Mouse (Mus musculus): Measurements from ENCODE around the gene Ptger1. TPM values are rescaled to one million over a fixed set of nuclear protein-coding genes. Genes with fewer than 3 reads are reported as not detected.

Ptger1 gene
- polyA plus RNA-seq, 1 experiment from 2014 or later: 0.34 TPM

Other genes with a start within 250 kb of the Ptger1 start
- 166 and 168 TPM in 2 replicates for gene Scoc, start 208.3 kb upstream of the Ptger1 start, polyA plus RNA-seq (2014; fragmentation: Nextera tagmentation; extraction: Ambion mirVana)
- not detected in 2 replicates for gene Olfr370, start 130.9 kb upstream of the Ptger1 start, polyA plus RNA-seq (2014; fragmentation: Nextera tagmentation; extraction: Ambion mirVana)
- gene Ndufb7, start 100.0 kb upstream of the Ptger1 start, polyA plus RNA-seq (2014; fragmentation: Nextera tagmentation; extraction: Ambion mirVana): 326 and 331 TPM in 2 replicates
- gene Tecr, start 58.7 kb upstream of the Ptger1 start, polyA plus RNA-seq (2014; fragmentation: Nextera tagmentation; extraction: Ambion mirVana): 734 and 760 TPM in 2 replicates
- 64.9 and 68.9 TPM in 2 replicates for gene Dnajb1, start 58.5 kb upstream of the Ptger1 start, polyA plus RNA-seq (2014; fragmentation: Nextera tagmentation; extraction: Ambion mirVana)
- gene Gipc1, start 14.0 kb upstream of the Ptger1 start, polyA plus RNA-seq (2014; fragmentation: Nextera tagmentation; extraction: Ambion mirVana): 174 and 181 TPM in 2 replicates
- 29.3 and 29.5 TPM in 2 replicates for gene Pkn1, start 32.5 kb downstream of the Ptger1 start, polyA plus RNA-seq (2014; fragmentation: Nextera tagmentation; extraction: Ambion mirVana)
- gene Ddx39, start 48.5 kb downstream of the Ptger1 start, polyA plus RNA-seq (2014; fragmentation: Nextera tagmentation; extraction: Ambion mirVana): 214 and 223 TPM in 2 replicates
- 16.3 and 18.0 TPM in 2 replicates for gene Adgre5, start 74.6 kb downstream of the Ptger1 start, polyA plus RNA-seq (2014; fragmentation: Nextera tagmentation; extraction: Ambion mirVana)
- 20.6 and 21.6 TPM in 2 replicates for gene Adgrl1, start 233.4 kb downstream of the Ptger1 start, polyA plus RNA-seq (2014; fragmentation: Nextera tagmentation; extraction: Ambion mirVana)

Measured in neural tube, embryonic 11.5 days (tissue).